Mouse (Mus musculus) limb, embryonic 14.5 days (tissue): ENCODE measurements around the gene Pdgfc. TPM values are rescaled to one million over a fixed set of nuclear protein-coding genes. Genes with fewer than 3 reads are reported as not detected.

Experiments
- ATAC-seq: fragments of 200-750 bp; cut with Nextera tagmentation; 2 replicates; pipeline ENCODE4 v1.8.0; 2017; ENCODE audit warnings: low read depth, moderate number of reproducible peaks, moderate TSS enrichment; ENCODE audit not compliant: low FRiP score
- DNase-seq: peaks from one replicate; pipeline ENCODE4 v3.0.0-alpha.2; 2015; ENCODE audit warnings: low spot score
- H3K27ac ChIP-seq: fragments of 300-500 bp; sonication (generic); replicated peaks from 2 replicates; pipeline ENCODE4 v1.5.1; 2014; ENCODE audit warnings: low read depth, mild to moderate bottlenecking, low read length, moderate library complexity, mixed read lengths
- H3K27me3 ChIP-seq: fragments of 300-500 bp; sonication (generic); 2 replicates; pipeline ENCODE4 v1.6.1; 2014; ENCODE audit warnings: low read length, mixed read lengths; ENCODE audit not compliant: control insufficient read depth, insufficient read depth
- H3K36me3 ChIP-seq: fragments of 300-500 bp; sonication (generic); 2 replicates; pipeline ENCODE4 v1.6.1; 2014; ENCODE audit warnings: mild to moderate bottlenecking, low read length, moderate library complexity, mixed read lengths; ENCODE audit not compliant: control insufficient read depth, insufficient read depth
- H3K4me1 ChIP-seq: fragments of 300-500 bp; sonication (generic); 2 replicates; pipeline ENCODE4 v1.6.1; 2014; ENCODE audit warnings: antibody characterized with exemption, low read length, mixed read lengths; ENCODE audit not compliant: control insufficient read depth, insufficient read depth
- H3K4me2 ChIP-seq: fragments of 300-500 bp; sonication (generic); replicated peaks from 2 replicates; pipeline ENCODE4 v1.6.1; 2014; ENCODE audit warnings: low read depth, mild to moderate bottlenecking, low read length, moderate library complexity; ENCODE audit not compliant: severe bottlenecking
- H3K4me3 ChIP-seq: fragments of 300-500 bp; sonication (generic); replicated peaks from 2 replicates; pipeline ENCODE4 v1.5.1; 2014; ENCODE audit warnings: low read length
- H3K9ac ChIP-seq: fragments of 300-500 bp; sonication (generic); 2 replicates; pipeline ENCODE4 v1.6.1; 2014; ENCODE audit warnings: mild to moderate bottlenecking, low read depth, low read length, moderate library complexity; ENCODE audit not compliant: severe bottlenecking
- H3K9me3 ChIP-seq: fragments of 300-500 bp; sonication (generic); 2 replicates; pipeline ENCODE4 v1.6.1; 2016; ENCODE audit warnings: low read length; ENCODE audit not compliant: control insufficient read depth
- POLR2A ChIP-seq: fragments of 200-500 bp; IDR thresholded peaks from 2 replicates; pipeline ENCODE4 v1.8.0; 2012; ENCODE audit warnings: inconsistent platforms, mild to moderate bottlenecking, moderate library complexity, borderline replicate concordance; ENCODE audit not compliant: insufficient read depth, insufficient read length; ENCODE audit errors: extremely low read depth
- WGBS: fragments of 180-500 bp; shearing (Covaris S2); extraction: QIAGEN DNeasy Blood & Tissue Kit; methylation state at CpG from one replicate; pipeline ENCODE4 v1.1.7; 2014; 5-methylcytosine and 5-hydroxymethylcytosine counted together
- polyA plus RNA-seq, 2 experiments: library from polyadenylated mRNA; depleted of rRNA in 1 of 2; stranded (reverse) in 1 of 2; unstranded in 1 of 2; fragments of >200 nt; fragmentation: Nextera tagmentation in 1 of 2; extraction: Ambion mirVana in 1 of 2; gene quantifications; 2 replicates each; pipeline versions ENCODE4 v1.2.1 to v1.2.3; 2012 to 2014

The Pdgfc gene
- polyA plus RNA-seq (2012; rRNA removed) (32.1 and 32.8 TPM in 2 replicates), polyA plus RNA-seq (2014; fragmentation: Nextera tagmentation; extraction: Ambion mirVana) (44.8 and 49.2 TPM in 2 replicates)

DNA sequence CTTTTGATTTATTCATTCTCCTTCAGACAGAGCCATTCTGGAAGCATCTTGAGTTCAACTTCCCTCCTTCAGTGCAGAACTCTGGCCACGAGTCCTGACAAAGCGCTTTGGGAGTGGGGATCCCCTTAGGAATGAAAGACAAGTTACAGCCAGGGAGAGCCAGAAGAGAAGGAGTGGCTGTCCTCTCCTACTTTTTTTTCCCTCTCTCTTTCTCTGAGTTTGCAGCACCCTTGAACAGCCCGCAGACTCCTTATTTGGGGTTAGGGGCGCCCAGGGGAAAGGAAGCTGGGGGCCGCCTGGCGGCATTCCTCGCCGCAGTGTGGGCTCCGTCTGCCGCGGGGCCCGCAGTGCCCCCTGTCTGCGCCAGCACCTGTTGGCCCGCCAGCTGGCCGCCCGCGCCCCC is at the start of gene Pdgfc:
Gene Pdgfc (plus strand): TSS at position 266 of the 403 bp plus-strand sequence.
- TF ChIP-seq POLR2A: no peak
- peak within 1 kb of the TSS; percentile 86 for H3K9ac ChIP-seq
- no peaks in the 10 kb centered on the region for H3K36me3 ChIP-seq
- H3K4me2 ChIP-seq: peak within 1 kb of the TSS; percentile 75
- under 1% methylated on average over 14 of the region's 17 CpGs for WGBS
- no peaks in the 10 kb centered on the region for H3K9me3 ChIP-seq
- ATAC-seq (peak; percentile 81), DNase-seq (no peak)
- H3K27me3 ChIP-seq: no peaks in the 10 kb centered on the region
- peak within 1 kb of the TSS; percentile 86 for H3K4me3 ChIP-seq
- peaks cover 14% of the 10 kb centered on the region for H3K4me1 ChIP-seq
- peak within 1 kb of the TSS; percentile 90 for H3K27ac ChIP-seq

DNA sequence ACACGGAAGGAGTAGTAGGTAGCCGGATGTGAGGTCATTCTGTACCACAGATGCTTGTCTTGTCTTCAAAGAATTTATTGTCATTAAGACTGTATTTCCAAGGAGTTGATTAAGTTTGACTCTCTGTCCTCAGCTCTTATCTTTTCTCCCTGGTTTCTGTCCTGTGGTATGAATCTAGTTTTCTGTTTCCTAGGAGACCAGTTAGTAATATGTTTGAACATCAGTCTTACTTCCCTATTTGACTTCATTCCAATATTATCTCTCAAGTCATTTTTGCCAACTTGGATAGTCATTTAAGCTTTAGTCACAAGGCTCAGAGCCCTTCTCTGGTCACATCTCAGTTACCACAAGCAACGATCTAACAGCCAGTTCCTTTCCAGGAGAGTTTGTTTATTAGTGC is 27.0 kb upstream of the Pdgfc start:
- DNase-seq (no peak), ATAC-seq (no peak)
- Histone ChIP-seq H3K4me3 (no peak overlapping the region), H3K9ac (no peak overlapping the region), H3K27ac (no peak overlapping the region), H3K4me2 (no peak overlapping the region), H3K9me3 (no peaks in the 10 kb centered on the region), H3K36me3 (no peaks in the 10 kb centered on the region), H3K4me1 (no peaks in the 10 kb centered on the region), H3K27me3 (no peaks in the 10 kb centered on the region)
- WGBS: 86% methylated on average over 3 of the region's 3 CpGs
- TF ChIP-seq POLR2A: no peak

DNA sequence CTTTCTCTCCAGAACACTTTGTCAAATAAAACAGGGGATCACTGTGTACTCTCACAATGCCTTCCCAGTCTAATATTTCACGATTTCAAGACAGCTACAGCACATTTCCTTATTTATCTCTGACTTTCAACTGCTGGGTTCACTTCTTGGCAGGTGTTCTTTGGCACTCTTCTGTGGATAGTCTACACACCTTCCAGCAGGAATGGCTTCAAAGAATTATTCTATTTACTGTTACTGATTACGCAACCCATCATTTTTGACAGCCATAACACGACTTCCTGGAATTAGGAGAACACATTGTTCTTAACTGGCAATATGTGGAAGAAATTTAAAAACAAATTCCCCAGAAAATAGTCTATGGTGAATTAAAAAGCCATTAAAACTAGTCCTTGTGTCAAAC is 26.3 kb upstream of the Pdgfc start:
- DNase-seq (no peak), ATAC-seq (no peak)
- 0 out of 2 replicates have a peak, but pooled peaks cover under 1% of the 10 kb centered on the region for H3K4me1 ChIP-seq
- WGBS: 74% methylated on average over 3 of the region's 3 CpGs
- H3K9me3 ChIP-seq: no peaks in the 10 kb centered on the region
- H3K27ac ChIP-seq: no peak overlapping the region
- no peaks in the 10 kb centered on the region for H3K27me3 ChIP-seq
- H3K36me3 ChIP-seq: no peaks in the 10 kb centered on the region
- no peak overlapping the region for H3K4me3 ChIP-seq
- no peak overlapping the region for H3K4me2 ChIP-seq
- no peak overlapping the region for H3K9ac ChIP-seq
- no peak for TF ChIP-seq POLR2A

DNA sequence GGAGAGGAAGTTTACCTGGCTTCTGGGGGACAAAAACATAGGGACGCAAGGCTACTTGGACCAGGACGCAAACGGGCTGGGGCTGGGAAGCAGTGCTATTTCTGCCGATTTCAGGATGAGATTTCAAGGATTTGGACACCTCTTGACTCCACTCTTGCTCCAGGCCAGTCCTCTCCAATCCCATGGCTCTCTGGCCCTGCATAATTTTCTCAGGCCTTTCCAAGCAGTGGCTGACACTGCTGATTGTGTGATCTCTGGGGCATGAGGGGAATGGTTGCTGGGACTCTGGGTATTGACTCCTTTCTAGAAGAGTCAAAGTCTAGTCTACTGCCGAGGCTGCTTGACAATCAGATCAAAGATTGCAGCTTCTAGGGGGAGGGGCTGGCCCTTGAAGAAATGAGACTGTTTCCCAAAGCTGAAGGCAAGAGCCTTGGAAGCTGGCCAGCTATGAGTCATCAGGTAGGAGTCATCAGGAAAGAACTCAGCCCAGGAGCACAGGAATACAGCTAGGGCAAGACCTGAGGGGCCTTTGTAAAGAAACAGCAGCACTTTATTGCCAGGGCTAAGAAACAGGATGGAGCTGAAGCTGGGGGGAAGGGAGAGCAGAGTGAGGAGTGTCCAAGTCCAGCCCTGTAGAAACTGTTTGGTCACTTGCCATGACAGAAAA is 18.7 kb upstream of the Pdgfc start:
- no peaks in the 10 kb centered on the region for H3K9me3 ChIP-seq
- peak; percentile 85 for DNase-seq
- TF ChIP-seq POLR2A: no peak
- no peak overlapping the region for H3K4me3 ChIP-seq
- ATAC-seq: peak; percentile 30; the same call in 1 of the 2 replicates
- 75% methylated on average over 5 of the region's 5 CpGs for WGBS
- H3K9ac ChIP-seq: no peak overlapping the region
- H3K27me3 ChIP-seq: no peaks in the 10 kb centered on the region
- H3K4me1 ChIP-seq: peaks cover 13% of the 10 kb centered on the region
- H3K27ac ChIP-seq: no peak overlapping the region
- no peaks in the 10 kb centered on the region for H3K36me3 ChIP-seq
- H3K4me2 ChIP-seq: no peak overlapping the region

DNA sequence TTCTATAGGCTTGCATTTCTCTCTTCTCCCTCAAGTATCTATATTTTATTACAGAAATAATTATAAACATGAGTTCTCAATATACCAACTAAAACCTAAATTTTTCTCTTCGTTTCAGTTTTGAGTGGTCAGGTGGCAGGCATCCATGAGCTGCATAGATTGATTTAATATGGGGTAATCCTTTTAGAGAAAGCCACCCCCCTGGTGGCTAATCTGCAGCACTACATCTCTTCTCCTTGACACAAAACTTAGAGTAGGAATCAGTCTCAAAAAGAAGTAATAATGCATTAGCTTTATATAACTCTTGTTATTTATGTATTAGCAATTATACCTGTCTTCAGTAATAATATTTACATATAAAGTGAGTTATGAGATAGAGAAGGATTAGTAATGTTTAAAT is 16.2 kb upstream of the Pdgfc start:
- peaks cover 11% of the 10 kb centered on the region for H3K4me1 ChIP-seq
- H3K4me3 ChIP-seq: no peak overlapping the region
- no peaks in the 10 kb centered on the region for H3K9me3 ChIP-seq
- ATAC-seq (no peak), DNase-seq (no peak)
- no peak overlapping the region for H3K9ac ChIP-seq
- H3K36me3 ChIP-seq: no peaks in the 10 kb centered on the region
- H3K27ac ChIP-seq: no peak overlapping the region
- no peak overlapping the region for H3K4me2 ChIP-seq
- no peaks in the 10 kb centered on the region for H3K27me3 ChIP-seq
- no peak for TF ChIP-seq POLR2A
- 52% methylated on average over 1 of the region's 1 CpGs for WGBS
